Mouse (Mus musculus): ENCODE data around the gene Osbpl5. TPM values are rescaled to one million over a fixed set of nuclear protein-coding genes. Genes with fewer than 3 reads are reported as not detected.

Osbpl5 gene
- polyA plus RNA-seq (2015; fragmentation: Nextera tagmentation; extraction: Ambion mirVana): 11.3 and 13.1 TPM in 2 replicates

GRCm38 (mm10) chr7:143756125-143757026 is at the start of gene Osbpl5:
Gene Osbpl5, minus strand, starts transcription at chr7:143756985.
- 25% methylated on average over 22 of the region's 22 CpGs for WGBS
- Histone ChIP-seq H3K4me2 (replicated peaks; ENCODE audit: low read depth) (peak within 1 kb of the TSS; percentile 75), H3K9me3 (ENCODE audit: control insufficient read depth) (no peaks in the 10 kb centered on the region), H3K27me3 (replicated peaks; ENCODE audit: control insufficient read depth, insufficient read depth, low read length) (peaks cover 15% of the 10 kb centered on the region; the same call in 1 of the 2 replicates), H3K9ac (ENCODE audit: low read depth, low read length) (no peak within 1 kb of the TSS), H3K4me1 (replicated peaks; ENCODE audit: control insufficient read depth, insufficient read depth, low read length) (peaks cover 4% of the 10 kb centered on the region; the same call in 1 of the 2 replicates), H3K4me3 (ENCODE audit: low read depth, low read length) (peak within 1 kb of the TSS; percentile 27), H3K36me3 (ENCODE audit: control insufficient read depth, insufficient read depth) (no peaks in the 10 kb centered on the region), H3K27ac (ENCODE audit: low read depth, low read length) (no peak within 1 kb of the TSS)
- peak; percentile 2; the same call in 1 of the 2 replicates for ATAC-seq
- no peak for TF ChIP-seq CTCF (IDR thresholded peaks at IDR 0.05; ENCODE audit: low read depth)

- Histone ChIP-seq H3K4me1 (replicated peaks; ENCODE audit: control insufficient read depth, insufficient read depth, low read length) (no peaks in the 10 kb centered on the region; the same call in none of the 2 replicates), H3K27ac (ENCODE audit: low read depth, low read length) (no peak overlapping the region), H3K9ac (ENCODE audit: low read depth, low read length) (no peak overlapping the region), H3K4me2 (replicated peaks; ENCODE audit: low read depth) (no peak overlapping the region), H3K27me3 (replicated peaks; ENCODE audit: control insufficient read depth, insufficient read depth, low read length) (no peaks in the 10 kb centered on the region), H3K36me3 (ENCODE audit: control insufficient read depth, insufficient read depth) (peaks cover 86% of the 10 kb centered on the region), H3K9me3 (ENCODE audit: control insufficient read depth) (no peaks in the 10 kb centered on the region), H3K4me3 (ENCODE audit: low read depth, low read length) (no peak overlapping the region)
- TF ChIP-seq CTCF (IDR thresholded peaks at IDR 0.05; ENCODE audit: low read depth): no peak
- WGBS: 31% methylated on average over 5 of the region's 5 CpGs
- peak; percentile 75 for ATAC-seq
Measured at GRCm38 (mm10) chr7:143805199-143805624, 48.4 kb upstream of the Osbpl5 start.

DNA sequence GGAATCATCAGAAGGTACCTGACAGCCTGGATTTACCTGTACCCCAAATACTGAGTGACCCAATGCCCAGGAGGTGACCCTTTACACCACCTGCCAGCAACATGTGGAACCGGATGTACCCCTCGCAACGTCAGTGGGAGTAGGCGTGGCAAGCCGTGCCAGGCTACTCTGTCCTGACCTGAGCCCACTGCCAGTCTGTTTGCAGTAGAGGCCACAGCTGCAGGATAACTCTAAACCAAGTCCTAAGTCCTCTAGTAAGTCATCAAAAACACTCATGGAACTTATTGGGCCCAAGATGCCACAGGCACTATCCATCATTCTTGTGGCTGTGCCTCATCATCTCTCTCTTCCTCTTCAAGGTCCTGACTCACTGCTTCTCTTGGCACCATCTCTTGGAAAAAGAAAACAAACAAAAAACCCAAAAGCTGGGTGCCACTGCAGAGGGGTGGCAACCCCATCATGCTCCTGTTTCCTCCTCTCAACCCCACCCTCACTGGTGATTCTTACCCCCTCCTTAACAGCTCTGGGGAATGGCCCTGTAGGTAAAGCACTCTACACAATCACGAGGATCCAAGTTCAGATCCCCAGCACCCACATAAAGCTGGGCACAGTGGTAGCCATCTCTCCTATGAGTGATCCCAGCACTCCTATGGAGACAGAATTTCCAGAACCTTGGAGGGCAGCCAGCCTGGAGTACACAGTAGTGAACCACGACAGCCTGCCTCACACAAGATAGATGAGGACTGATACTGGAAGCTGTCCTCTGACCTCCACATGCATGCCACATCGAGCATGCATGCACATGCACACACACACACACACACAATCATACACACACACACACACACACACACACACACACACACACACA is 44.6 kb upstream of the Osbpl5 start:
- TF ChIP-seq CTCF (IDR thresholded peaks at IDR 0.05; ENCODE audit: low read depth): no peak
- ATAC-seq: no peak
- no peak overlapping the region for H3K4me2 ChIP-seq (replicated peaks; ENCODE audit: low read depth)
- peaks cover 86% of the 10 kb centered on the region for H3K36me3 ChIP-seq (ENCODE audit: control insufficient read depth, insufficient read depth)
- H3K4me1 ChIP-seq (replicated peaks; ENCODE audit: control insufficient read depth, insufficient read depth, low read length): no peaks in the 10 kb centered on the region; the same call in none of the 2 replicates
- H3K27ac ChIP-seq (ENCODE audit: low read depth, low read length): no peak overlapping the region
- no peak overlapping the region for H3K4me3 ChIP-seq (ENCODE audit: low read depth, low read length)
- no peak overlapping the region for H3K9ac ChIP-seq (ENCODE audit: low read depth, low read length)
- no peaks in the 10 kb centered on the region for H3K9me3 ChIP-seq (ENCODE audit: control insufficient read depth)
- no peaks in the 10 kb centered on the region for H3K27me3 ChIP-seq (replicated peaks; ENCODE audit: control insufficient read depth, insufficient read depth, low read length)
- WGBS: 82% methylated on average over 8 of the region's 8 CpGs

DNA sequence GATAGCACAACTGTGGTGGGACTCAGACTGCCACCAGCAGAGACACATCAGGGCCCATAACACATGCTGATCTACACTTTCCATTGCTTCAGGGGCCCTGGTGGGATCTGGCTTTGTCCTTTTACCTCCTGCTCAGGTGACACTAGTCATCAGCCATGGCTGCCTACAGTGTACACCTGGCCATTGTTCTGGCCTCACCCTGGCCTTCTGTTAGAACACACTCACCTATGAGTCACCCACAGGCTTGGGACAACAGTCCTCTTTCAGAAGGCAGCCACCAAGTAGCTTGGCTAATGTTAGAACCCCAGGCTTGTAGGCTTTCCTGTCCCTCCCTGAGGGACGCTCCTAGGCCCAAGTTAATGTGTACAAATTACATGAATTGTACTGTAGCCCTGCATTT is 44.0 kb upstream of the Osbpl5 start:
- peak; percentile 37; the same call in 1 of the 2 replicates for ATAC-seq
- no peaks in the 10 kb centered on the region for H3K27me3 ChIP-seq (replicated peaks; ENCODE audit: control insufficient read depth, insufficient read depth, low read length)
- H3K4me1 ChIP-seq (replicated peaks; ENCODE audit: control insufficient read depth, insufficient read depth, low read length): no peaks in the 10 kb centered on the region; the same call in none of the 2 replicates
- WGBS: 61% methylated on average over 1 of the region's 1 CpGs
- no peak overlapping the region for H3K4me3 ChIP-seq (ENCODE audit: low read depth, low read length)
- H3K9ac ChIP-seq (ENCODE audit: low read depth, low read length): no peak overlapping the region
- peak overlapping the region; percentile 28 for H3K27ac ChIP-seq (ENCODE audit: low read depth, low read length)
- H3K4me2 ChIP-seq (replicated peaks; ENCODE audit: low read depth): no peak overlapping the region
- TF ChIP-seq CTCF (IDR thresholded peaks at IDR 0.05; ENCODE audit: low read depth): no peak
- peaks cover 86% of the 10 kb centered on the region for H3K36me3 ChIP-seq (ENCODE audit: control insufficient read depth, insufficient read depth)
- H3K9me3 ChIP-seq (ENCODE audit: control insufficient read depth): no peaks in the 10 kb centered on the region

GRCm38 (mm10) chr7:143798783-143799182 is 42.0 kb upstream of the Osbpl5 start:
- no peak overlapping the region for H3K4me3 ChIP-seq (ENCODE audit: low read depth, low read length)
- no peak for TF ChIP-seq CTCF (IDR thresholded peaks at IDR 0.05; ENCODE audit: low read depth)
- ATAC-seq: no peak
- 91% methylated on average over 4 of the region's 4 CpGs for WGBS
- H3K27me3 ChIP-seq (replicated peaks; ENCODE audit: control insufficient read depth, insufficient read depth, low read length): no peaks in the 10 kb centered on the region
- peaks cover 84% of the 10 kb centered on the region for H3K36me3 ChIP-seq (ENCODE audit: control insufficient read depth, insufficient read depth)
- no peaks in the 10 kb centered on the region for H3K4me1 ChIP-seq (replicated peaks; ENCODE audit: control insufficient read depth, insufficient read depth, low read length)
- no peak overlapping the region for H3K9ac ChIP-seq (ENCODE audit: low read depth, low read length)
- no peak overlapping the region for H3K27ac ChIP-seq (ENCODE audit: low read depth, low read length)
- H3K4me2 ChIP-seq (replicated peaks; ENCODE audit: low read depth): no peak overlapping the region
- H3K9me3 ChIP-seq (ENCODE audit: control insufficient read depth): no peaks in the 10 kb centered on the region

- H3K4me2 ChIP-seq (replicated peaks; ENCODE audit: low read depth): no peak overlapping the region
- no peaks in the 10 kb centered on the region for H3K9me3 ChIP-seq (ENCODE audit: control insufficient read depth)
- H3K27ac ChIP-seq (ENCODE audit: low read depth, low read length): 0 out of 2 replicates have a peak overlapping the region, but pooled peaks have one; percentile 46
- no peak overlapping the region for H3K4me3 ChIP-seq (ENCODE audit: low read depth, low read length)
- ATAC-seq: peak; percentile 87
- 0 out of 2 replicates have a peak, but pooled peaks cover 4% of the 10 kb centered on the region for H3K4me1 ChIP-seq (replicated peaks; ENCODE audit: control insufficient read depth, insufficient read depth, low read length)
- WGBS: 51% methylated on average over 4 of the region's 4 CpGs
- no peak overlapping the region for H3K9ac ChIP-seq (ENCODE audit: low read depth, low read length)
- H3K27me3 ChIP-seq (replicated peaks; ENCODE audit: control insufficient read depth, insufficient read depth, low read length): no peaks in the 10 kb centered on the region
- peaks cover 31% of the 10 kb centered on the region for H3K36me3 ChIP-seq (ENCODE audit: control insufficient read depth, insufficient read depth)
- peak; percentile 90 for TF ChIP-seq CTCF (IDR thresholded peaks at IDR 0.05; ENCODE audit: low read depth)
Measured at GRCm38 (mm10) chr7:143793121-143793520, 36.3 kb upstream of the Osbpl5 start.
